Mouse (Mus musculus) brain, embryonic 14.5 days (tissue): ENCODE measurements around the gene Spata31d1a. TPM values are rescaled to one million over a fixed set of nuclear protein-coding genes. Genes with fewer than 3 reads are reported as not detected.
A peak's percentile ranks its signal among the peaks of the same experiment; 100 is the strongest.

ENCODE experiments used
- DNase-seq: peaks from one replicate; pipeline ENCODE4 v3.0.0-alpha.2; 2011; ENCODE audit warnings: low read depth
- CTCF ChIP-seq: fragments of 200-500 bp; IDR thresholded peaks from 2 replicates; pipeline ENCODE4 v1.5.1; 2012; ENCODE audit warnings: inconsistent platforms, mild to moderate bottlenecking, moderate library complexity, borderline replicate concordance; ENCODE audit not compliant: insufficient read depth, insufficient read length; ENCODE audit errors: extremely low read depth
- POLR2A ChIP-seq: fragments of 200-500 bp; IDR thresholded peaks from 2 replicates; pipeline ENCODE4 v1.6.1; 2012; ENCODE audit warnings: mild to moderate bottlenecking, inconsistent platforms, borderline replicate concordance; ENCODE audit not compliant: poor library complexity, insufficient read depth, insufficient read length, severe bottlenecking; ENCODE audit errors: extremely low read depth
- polyA plus RNA-seq: library from polyadenylated mRNA; depleted of rRNA; stranded (reverse); fragments of >200 nt; gene quantifications from 2 replicates; pipeline ENCODE4 v1.2.3, GENCODE M21; 2012

Spata31d1a gene
- polyA plus RNA-seq, 1 experiment, result 0.01 TPM

GRCm38 (mm10) chr13:59690576-59690975 lies 19.6 kb downstream of the Spata31d1a start:
- no peak for DNase-seq
- TF ChIP-seq CTCF (no peak), POLR2A (no peak)

- DNase-seq, result no peak
- TF ChIP-seq CTCF, result no peak
- TF ChIP-seq POLR2A, result no peak
Observed at GRCm38 (mm10) chr13:59689843-59690242, 20.3 kb downstream of the Spata31d1a start.

GRCm38 (mm10) chr13:59689313-59689712 lies 20.8 kb downstream of the Spata31d1a start:
- DNase-seq, result no peak

GRCm38 (mm10) chr13:59688338-59688770 lies 21.8 kb downstream of the Spata31d1a start:
- TF ChIP-seq POLR2A (no peak), CTCF (no peak)
- DNase-seq, result no peak

More at GRCm38 (mm10) chr13:59689313-59689712, 20.8 kb downstream of the Spata31d1a start:
- TF ChIP-seq POLR2A (no peak), CTCF (no peak)

- TF ChIP-seq CTCF (no peak), POLR2A (no peak)
- no peak for DNase-seq
Observed at GRCm38 (mm10) chr13:59685236-59685635, 24.9 kb downstream of the Spata31d1a start.

GRCm38 (mm10) chr13:59682629-59683028 lies 27.5 kb downstream of the Spata31d1a start:
- TF ChIP-seq POLR2A, result no peak
- no peak for TF ChIP-seq CTCF

GRCm38 (mm10) chr13:59679908-59680307 lies 30.2 kb downstream of the Spata31d1a start:
- TF ChIP-seq CTCF (no peak), POLR2A (no peak)
- no peak for DNase-seq

More at GRCm38 (mm10) chr13:59682629-59683028, 27.5 kb downstream of the Spata31d1a start:
- DNase-seq, result no peak

GRCm38 (mm10) chr13:59679306-59679705 lies 30.8 kb downstream of the Spata31d1a start:
- no peak for DNase-seq
- TF ChIP-seq POLR2A, result no peak
- TF ChIP-seq CTCF, result no peak

- DNase-seq, result peak; percentile 7
- no peak for TF ChIP-seq CTCF
- no peak for TF ChIP-seq POLR2A
Observed at GRCm38 (mm10) chr13:59676316-59677229, 33.6 kb downstream of the Spata31d1a start.

GRCm38 (mm10) chr13:59675151-59676011 lies 34.7 kb downstream of the Spata31d1a start, which contains the start of gene Golm1:
Gene Golm1 (minus strand): TSS chr13:59675811.
- DNase-seq, result peak; percentile 77
- no peak for TF ChIP-seq CTCF
- peak; percentile 79 for TF ChIP-seq POLR2A

GRCm38 (mm10) chr13:59674761-59675150 lies 35.4 kb downstream of the Spata31d1a start:
- peak; percentile 72 for DNase-seq

GRCm38 (mm10) chr13:59674215-59674614 lies 35.9 kb downstream of the Spata31d1a start:
- peak; percentile 84 for DNase-seq
- no peak for TF ChIP-seq POLR2A
- no peak for TF ChIP-seq CTCF

More at GRCm38 (mm10) chr13:59674761-59675150, 35.4 kb downstream of the Spata31d1a start:
- no peak for TF ChIP-seq POLR2A
- no peak for TF ChIP-seq CTCF
